Mouse (Mus musculus) ovary, postnatal 14 days (tissue): ENCODE measurements around the gene Nt5m.
"Not testable (repeated sequence)": the region's sequence is repeated elsewhere in the genome, so short reads cannot be mapped to it uniquely, and the experiment has no call there.

Source experiments
- DNase-seq: peaks from one replicate; pipeline ENCODE4 v3.0.0; 2022; ENCODE audit warnings: low spot score

Gene Nt5m

DNA sequence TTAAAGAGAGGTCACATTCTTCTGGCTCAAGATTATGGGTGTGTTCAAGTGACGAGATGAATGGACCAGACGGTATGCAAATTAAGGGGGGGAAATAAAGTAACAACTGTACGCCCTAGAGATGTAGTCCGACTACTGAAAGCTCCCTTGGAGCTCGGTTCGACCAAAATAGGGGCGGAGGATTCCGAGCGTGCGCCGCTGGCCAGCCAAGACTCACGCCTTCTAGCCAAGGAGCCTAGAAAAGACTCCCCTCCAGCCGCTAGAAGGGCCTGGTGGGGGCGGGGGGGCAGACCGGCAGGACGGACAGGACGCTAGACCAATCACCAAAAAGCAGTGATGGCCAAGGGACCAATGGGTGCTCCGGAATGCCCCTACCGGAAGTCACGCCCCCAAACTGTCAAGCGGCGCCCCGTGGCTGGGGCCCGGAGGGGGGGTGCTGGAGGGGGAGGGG lies at the start of gene Nt5m:
TSS of gene Nt5m (plus strand) at position 440 of the 451 bp plus-strand sequence.
- DNase-seq, result peak; percentile 88

DNA sequence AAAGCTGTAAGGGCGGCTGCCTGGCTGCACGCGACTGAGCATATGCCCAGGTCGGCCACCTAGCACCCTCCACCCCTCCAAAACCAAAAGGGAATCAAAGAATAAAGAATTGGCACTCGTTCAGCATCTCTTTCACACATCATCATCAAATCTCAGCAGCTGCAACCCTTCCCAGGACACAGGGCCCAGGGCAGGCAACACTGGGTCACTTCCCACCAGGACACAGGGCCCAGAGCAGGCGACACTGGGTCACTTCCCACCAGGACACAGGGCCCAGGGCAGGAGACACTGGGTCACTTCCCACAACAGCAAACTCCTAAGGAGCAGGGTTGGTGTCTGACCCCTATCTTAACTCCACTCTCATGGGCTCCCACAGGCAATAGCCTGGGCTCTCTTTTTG lies 45.9 kb upstream of the Nt5m start:
- DNase-seq, result no peak

DNA sequence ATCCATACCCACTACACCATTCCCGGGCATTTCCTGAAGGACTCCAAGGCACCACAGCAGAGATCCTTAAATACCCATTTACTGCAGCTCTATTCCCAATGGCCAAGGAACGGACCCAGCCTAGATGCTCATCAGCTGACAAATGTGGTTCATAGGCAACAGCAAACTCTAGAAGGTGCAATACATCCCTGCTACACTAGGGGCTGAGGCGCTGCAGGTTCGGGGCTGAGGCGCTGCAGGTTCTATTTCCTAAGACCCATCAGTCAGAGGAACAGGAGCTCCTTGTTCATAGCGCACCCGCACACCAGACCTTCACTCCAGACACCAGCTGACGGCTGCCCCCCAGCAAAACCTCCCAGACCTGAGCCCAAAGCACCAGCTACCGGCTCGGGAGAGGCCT lies 38.8 kb upstream of the Nt5m start:
- no peak for DNase-seq

DNA sequence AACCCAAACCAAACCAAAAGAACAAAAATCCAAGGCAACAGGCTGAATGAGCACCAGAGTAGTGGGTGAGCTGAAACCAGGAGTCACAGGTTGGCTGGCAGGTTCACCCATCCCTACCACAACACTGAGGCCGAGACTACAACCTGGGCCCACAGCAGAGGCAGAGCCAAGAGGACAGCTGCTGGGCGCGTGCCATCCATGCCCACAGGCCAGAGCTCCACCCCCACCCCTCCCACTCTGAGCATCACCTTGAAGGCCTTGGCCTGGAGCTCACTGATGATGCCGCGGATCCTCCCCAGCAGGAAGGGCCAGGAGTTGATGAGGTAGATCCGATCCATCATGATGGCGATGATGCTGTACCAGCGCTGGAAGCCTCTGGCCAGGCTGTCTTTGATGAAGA lies 37.4 kb upstream of the Nt5m start:
- no peak for DNase-seq

DNA sequence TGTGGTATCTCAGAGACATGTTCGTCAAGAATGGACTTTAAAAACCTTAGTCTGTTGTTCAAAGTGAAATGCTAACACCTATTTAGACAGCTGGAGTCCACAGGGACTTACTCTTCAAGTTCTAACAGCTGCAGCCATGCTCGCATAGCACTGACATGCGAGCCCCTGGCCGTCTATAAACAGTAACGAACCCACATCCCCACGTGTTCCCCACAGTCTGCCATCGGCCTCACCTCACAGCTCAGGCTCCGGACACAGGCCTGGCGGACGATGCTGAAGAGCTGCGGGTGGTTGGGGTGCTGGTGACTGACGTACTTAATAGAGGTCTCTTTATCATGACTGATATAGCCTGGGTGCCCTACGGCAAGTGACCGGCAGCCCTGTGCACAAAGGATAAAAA lies 35.7 kb upstream of the Nt5m start:
- no peak for DNase-seq

DNA sequence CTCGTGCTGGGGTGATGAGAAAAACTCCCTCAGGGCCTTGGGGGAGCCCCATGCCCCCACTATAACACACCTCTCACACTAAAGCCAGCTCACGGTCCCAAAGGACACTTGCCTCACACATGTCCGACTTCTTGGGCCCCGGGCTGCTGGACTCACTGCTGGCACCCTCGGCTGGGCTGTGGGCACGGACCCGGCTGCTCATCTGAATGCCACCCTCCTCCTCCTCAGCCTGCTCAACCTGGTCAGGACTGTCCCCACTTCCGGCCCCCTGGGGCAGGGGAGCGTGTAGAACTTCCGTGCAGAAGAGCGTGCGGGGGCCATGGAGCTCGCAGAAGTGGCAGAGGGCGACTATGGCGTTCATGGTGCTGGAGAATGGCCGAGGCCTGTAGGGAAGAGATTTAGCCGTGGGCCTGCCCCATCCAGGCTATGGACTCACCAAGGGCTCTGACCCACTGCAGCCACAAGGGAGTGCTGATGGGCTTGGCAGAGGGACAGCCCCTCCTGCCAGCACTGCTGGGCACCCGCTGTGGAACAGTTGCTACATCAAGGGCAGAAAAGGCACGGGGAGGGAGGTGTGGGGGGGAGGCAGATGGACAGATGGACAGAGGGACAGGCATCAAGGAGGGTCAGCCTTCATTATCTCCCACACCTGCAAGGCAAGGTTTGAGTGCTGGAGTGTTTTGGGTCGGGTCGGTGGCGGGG lies 34.7 kb upstream of the Nt5m start:
- DNase-seq, result no peak

DNA sequence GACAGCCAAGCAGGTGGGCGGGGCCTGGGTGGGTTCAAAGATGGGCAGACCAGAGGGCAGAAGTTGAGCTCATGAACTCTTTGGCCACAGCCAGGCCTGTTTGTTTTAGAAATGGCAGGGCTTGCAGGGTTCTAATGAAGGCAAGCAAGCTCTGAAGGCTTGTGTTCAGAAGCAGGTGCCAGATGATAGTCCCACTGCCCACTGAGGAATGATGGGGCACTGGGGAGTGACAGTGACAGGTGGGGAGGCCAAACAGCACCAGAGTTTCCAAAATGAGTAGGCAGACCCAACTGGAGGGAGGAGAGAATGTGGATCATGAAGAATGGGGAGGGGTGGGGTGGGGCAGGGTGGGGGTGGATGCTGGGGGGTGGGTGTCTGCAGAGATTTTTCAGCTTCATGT lies 34.0 kb upstream of the Nt5m start:
- DNase-seq, result no peak

DNA sequence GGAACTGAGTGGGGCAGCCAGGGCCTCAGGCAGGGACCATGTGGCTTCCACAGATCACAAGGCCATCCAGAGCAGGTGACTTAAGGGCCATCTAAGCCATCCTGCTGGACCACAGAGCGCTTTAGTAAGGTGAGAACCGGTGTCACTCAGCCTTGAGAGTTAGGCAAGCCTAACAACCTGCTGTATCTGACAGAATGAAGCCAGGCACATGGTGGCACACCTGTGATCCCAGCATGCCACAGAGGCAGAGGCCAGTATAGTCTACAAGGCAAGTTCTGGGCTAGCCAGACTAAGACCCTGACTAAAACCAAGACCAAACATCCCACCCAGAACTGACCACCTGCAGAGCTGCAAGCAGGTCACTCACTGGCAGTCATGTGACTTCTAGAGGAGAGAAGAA lies 33.6 kb upstream of the Nt5m start:
- no peak for DNase-seq

DNA sequence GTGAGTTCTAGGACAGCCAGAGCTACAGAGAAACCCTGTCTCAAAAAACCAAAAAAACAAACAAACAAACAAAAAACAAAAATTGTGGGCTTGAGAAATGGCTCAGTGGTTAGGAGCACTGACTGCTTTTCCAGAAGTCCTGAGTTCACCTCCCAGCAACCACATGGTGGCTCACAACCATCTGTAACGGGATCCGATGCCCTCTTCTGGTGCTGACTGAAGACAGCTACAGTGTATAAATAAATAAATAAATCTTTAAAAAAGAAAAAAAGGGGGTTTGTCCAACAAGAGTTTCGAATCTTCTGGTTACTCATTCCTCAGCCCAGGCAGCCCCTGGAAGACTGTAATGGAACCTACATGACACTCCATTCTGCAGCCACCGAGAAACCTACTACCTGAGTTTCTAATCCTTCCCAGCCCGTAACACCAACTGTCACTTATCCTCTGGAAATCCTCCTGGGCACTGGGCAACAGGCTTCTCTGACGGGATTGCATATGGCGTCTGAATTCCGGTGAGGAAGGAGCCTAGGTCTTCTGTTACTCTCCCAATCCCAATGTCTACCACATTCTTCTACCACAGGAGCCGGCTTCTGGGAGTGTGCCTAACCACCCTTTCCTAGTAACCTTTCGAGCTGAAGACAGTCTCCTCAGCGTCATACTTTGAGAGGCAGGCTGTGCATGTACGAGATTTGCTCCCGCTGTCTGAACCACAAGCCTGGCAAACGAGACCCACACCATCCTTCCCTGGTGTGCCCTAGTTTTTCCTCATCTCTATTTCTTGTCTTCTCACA lies 30.9 kb upstream of the Nt5m start:
- DNase-seq, result no peak

DNA sequence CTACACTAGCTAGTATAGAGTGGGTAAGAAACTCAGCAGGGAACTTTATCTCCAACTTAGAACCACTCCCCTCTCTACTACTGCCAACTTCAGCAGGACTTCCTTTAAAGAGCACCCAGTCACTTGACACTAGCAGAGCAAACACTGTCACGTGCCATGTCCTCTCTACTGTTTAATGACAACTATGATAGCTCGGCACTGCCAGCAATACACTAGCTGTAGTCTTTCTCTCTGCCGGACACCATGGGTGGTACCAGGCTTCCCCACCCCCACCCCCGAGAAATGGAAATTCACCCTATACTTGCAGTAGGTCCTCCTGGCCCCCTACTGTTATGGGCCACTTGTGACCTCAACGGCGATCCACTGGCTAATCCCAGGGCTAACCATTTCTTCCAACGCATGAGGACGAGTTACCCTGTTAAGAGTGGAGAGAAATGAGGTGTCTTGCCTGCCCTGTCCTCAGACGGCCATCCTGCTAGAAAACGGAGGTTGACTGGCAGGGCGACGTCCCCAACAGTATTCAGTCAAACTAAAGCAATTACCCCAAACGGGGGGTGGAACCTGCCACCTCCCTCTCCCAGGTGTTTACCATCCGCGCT lies 30.1 kb upstream of the Nt5m start:
- DNase-seq, result no peak

DNA sequence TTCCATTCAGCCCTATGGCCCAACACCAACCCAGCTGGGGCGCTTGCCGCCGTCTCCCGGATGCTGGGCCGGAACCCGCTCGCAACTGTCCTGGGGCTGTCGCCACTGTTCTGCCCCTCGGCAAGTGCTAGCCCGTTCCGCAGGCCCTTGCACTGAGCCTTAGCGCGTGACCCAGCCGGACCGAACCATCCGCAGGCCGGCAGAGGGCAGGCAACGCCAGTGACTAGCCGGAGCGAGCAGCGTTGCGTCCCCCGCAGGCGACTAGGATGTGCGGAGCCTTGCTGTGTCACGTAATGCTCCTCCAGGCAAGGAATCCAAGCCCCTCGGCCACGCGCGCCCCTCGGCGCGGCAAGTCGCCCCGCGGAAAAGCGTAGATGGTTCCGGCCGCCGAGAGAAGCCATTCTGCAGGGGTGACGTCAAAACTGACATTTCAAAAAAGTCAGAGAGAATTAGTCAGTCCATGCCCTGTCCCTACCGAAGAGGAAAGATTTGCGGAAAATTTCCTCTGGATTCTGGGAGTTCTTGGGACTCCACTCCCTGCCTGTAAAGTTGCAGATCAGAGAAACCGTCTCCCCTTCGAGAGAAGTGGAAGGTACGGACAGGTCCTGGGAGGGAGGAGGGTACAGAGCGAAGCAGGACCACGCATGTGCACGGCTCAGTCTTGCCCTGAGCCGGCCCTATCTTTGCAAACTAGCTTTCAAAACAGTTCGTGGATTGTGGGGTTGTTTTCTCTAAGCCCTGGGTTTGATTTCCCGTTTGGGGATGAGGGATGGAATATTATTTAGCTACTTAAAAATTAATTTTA lies 29.4 kb upstream of the Nt5m start, which contains the start of gene Flcn:
TSS of gene Flcn (minus strand) at position 347 of the 805 bp plus-strand sequence.
- DNase-seq, result peak; percentile 75

DNA sequence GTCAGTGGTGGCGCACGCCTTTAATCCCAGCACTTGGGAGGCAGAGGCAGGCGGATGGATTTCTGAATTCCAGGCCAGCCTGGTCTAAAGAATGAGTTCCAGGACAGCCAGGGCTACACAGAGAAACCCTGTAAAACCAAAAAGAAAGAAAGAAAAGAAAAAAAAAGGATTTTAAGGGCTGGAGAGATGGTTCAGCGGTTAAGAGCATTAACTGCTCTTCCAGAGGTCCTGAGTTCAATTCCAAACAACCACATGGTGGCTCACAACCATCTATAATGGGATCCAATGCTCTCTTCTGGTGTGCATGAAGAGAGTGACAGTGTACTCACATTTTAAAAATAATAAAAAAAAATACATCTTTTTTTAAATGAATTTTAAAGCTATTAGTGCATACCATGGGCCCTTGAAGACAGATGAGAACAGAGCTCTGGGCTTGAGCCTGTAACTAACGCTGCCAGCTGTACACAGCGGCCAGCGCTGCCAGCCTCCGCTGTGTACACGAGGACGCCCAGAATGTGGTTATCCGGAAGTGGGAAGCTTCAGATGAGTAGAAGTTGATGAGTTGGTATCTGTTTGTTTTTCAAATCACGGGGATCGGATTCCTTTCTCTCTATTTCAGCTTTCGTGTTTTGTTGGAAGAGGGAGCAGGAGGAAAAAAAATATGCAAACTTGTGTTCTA lies 28.6 kb upstream of the Nt5m start:
- no peak for DNase-seq

DNA sequence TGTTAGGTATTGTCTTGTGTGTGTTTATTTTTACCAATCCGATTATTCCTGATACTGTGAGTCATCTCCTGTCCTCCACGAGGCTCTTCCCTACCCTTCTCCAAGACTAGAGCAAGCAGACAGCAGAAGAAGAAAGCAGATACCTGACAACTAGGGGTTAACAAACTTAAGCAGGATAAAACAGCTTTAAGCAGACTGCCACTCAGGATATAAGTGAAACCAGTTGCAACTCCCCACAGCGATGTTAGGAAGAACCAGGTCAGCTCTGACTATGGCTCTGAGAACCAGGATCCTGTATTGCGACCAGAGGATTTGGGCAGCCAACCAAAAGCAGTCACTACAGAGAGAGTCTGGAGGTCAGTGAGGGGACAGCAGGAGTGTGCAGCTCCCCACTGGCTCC lies 28.0 kb upstream of the Nt5m start:
- no peak for DNase-seq

DNA sequence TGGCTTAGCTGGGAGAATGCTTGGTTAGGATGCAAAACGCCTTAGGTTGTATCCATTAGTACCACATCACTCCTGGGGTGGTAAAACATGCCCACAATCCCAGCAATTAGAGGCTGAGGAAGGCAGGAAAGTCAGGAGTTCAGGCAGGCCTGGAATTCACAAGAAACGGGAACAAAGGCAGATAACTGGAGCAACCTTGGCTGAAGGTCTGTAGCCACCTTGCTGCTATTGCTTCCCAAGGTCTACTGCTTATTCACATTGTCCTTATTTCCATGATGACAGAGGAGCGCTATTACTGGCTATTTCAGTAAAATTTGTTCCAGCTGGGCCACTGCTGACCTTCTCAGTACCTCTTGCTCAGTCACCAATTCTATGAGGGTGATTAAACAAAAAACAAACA lies 26.0 kb upstream of the Nt5m start:
- DNase-seq, result no peak

DNA sequence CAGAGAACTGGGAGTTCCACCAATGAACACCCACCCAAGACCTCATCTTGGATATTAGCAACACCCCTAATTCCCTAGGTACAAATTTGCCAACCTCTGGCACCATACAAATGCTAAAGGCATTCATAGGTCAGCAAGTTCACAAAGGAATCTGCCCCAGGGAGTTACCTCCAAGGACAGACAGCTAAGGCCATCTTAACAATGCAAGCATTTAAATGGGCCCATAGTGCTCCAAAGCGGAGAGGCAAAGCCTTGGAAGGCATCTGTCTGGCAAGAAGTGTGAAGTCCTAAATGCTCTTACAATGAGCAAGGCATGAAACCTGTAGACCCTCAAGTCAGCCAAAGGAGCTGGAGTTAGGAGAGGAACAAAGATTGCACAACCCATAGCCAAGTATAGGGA lies 24.9 kb upstream of the Nt5m start:
- DNase-seq, result no peak

DNA sequence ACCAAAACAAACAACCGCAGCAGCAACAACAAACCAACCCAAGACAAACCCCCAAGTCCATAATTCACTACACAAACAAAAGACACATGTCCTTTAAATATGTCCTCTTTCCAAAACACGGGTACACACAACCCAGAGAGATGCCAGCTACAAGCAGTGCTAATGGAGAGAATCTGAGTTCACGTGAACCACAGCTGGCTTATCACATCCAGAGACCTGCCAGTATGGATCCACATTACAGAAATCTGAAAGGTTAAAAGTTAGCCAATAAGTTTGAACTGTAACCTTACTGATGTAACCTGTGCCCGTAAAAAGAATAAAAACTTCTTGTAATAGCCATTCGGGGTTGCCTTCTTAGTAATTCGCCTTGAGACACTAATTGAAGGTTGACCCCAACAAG lies 24.3 kb upstream of the Nt5m start:
- DNase-seq, result no peak

DNA sequence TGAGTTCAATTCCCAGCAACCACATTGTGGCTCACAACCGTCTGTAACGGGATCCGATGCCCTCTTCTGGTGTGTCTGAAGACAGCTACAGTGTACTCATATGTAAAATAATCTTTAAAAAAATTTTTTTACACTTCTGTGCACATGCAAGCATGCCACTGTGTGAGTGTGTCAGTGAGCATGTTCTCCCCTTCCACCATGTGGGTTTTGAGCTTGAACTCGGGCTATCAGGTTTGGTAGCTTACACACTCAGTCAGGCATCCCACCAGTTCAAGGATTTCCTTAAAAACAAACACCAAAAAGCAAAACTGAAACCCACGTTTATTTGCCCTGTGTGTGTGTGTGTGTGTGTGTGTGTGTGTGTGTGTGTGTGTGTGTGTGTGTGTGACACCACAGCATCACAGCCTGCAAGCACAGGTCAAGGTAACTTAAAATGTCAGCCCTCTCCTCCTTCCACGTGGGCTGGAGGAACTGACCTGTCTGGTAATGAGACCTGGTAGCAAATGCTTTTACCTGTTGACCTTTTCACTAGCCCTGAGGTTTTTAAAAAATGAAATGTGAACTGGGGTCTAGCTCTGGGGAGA lies 23.7 kb upstream of the Nt5m start:
- no peak for DNase-seq

DNA sequence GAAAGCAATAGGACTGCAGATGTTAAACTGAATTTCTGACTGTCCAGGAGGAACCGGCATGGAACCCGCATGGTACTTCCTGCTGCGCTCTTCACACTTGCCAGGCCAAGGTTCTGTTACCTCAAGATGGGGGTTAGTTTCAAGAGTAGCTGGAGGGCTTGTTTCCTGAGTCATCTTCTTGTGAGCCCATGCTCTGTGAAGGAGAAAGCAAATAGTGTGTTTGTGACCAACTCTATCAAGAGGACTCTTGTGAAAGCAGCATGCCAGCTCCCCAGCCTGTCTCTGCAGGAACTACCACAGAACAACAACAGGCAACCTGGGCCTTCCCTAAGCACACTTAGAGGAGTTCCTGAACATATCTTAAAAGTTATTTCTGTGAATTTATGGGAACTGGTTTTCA lies 21.3 kb upstream of the Nt5m start:
- no peak for DNase-seq

DNA sequence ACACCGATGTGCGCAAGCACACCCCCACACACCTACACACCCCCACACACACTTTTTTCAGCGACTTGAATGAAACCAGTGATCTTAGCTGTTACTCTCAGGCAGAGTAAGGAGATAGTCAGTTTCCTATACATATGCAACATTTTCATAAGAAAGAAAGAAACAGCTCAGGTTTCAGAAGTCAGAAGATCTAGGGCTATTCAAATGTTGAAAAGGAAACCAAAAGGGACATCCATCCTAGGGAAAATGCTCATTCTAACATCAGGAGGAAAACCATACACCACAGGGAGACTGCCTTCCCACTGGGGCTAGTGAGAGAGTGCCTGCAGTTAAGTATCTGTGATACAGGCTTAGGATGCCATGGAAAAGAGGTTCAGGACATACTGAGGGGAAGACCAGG lies 17.6 kb upstream of the Nt5m start:
- DNase-seq, result no peak

DNA sequence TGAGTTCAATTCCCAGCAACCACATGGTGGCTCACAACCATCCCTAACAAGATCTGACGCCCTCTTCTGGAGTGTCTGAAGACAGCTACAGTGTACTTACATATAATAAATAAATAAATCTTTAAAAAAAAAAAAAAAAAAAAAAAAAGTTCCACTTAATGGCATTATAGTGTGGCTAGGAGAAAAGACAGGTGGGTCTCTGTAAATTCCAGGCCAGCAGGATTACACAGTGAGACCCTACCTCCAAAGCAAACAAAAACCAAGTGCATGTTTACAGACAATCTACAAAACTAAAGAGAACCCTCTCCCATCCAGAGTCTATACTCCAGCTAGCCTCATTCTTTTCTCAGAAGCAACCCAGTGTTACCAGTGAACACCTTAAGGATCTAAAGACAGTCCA lies 1.5 kb upstream of the Nt5m start:
- not testable (repeated sequence) for DNase-seq

DNA sequence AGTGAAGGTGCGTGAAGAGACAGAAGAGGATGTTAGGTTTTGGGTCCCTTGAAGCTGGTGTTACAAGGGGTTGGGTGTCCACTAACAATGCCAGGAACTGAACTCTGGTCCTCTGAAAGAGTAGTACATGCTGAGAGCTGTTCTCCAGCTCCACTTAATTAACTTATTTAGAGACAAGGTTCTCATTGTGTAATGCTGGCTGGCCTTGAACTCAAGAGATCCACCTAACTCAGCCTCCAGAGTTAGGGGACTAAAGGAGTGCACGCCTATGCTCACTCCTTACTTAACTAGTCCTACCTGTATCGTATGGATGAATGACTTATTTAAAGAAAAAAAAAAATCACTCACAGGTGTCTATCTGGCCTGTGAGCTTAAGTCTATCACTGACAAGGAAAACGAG lies 821 bp upstream of the Nt5m start:
- no peak for DNase-seq
